Mouse (Mus musculus) liver, embryonic 11.5 days (tissue): Measurements from ENCODE around the gene Atrn. TPM values are rescaled to one million over a fixed set of nuclear protein-coding genes. Genes with fewer than 3 reads are reported as not detected.

ENCODE experiments used
- ATAC-seq: fragments of 200-750 bp; cut with Nextera tagmentation; replicated peaks from 2 replicates; pipeline ENCODE4 v1.8.0; 2017; ENCODE audit warnings: moderate number of reproducible peaks, mild to moderate bottlenecking, moderate TSS enrichment, moderate library complexity; ENCODE audit not compliant: low FRiP score
- DNase-seq: peaks from one replicate; pipeline ENCODE4 v3.0.0-alpha.2; 2017; ENCODE audit warnings: low spot score
- H3K27ac ChIP-seq: fragments of 300-500 bp; sonication (generic); 2 replicates; pipeline ENCODE4 v1.5.1; 2014; ENCODE audit warnings: mild to moderate bottlenecking, low read depth, low read length, control low read depth
- H3K27me3 ChIP-seq: fragments of 300-500 bp; sonication (generic); replicated peaks from 2 replicates; pipeline ENCODE4 v1.6.1; 2014; ENCODE audit warnings: low read length, mixed read lengths; ENCODE audit not compliant: control insufficient read depth, insufficient read depth
- H3K36me3 ChIP-seq: fragments of 300-500 bp; sonication (generic); 2 replicates; pipeline ENCODE4 v1.6.1; 2014; ENCODE audit warnings: mild to moderate bottlenecking, low read length, moderate library complexity, mixed read lengths; ENCODE audit not compliant: control insufficient read depth, insufficient read depth
- H3K4me1 ChIP-seq: fragments of 300-500 bp; sonication (generic); replicated peaks from 2 replicates; pipeline ENCODE4 v1.6.1; 2014; ENCODE audit warnings: low read length, mixed read lengths; ENCODE audit not compliant: control insufficient read depth, insufficient read depth
- H3K4me2 ChIP-seq: fragments of 300-500 bp; sonication (generic); 2 replicates; pipeline ENCODE4 v1.6.1; 2014; ENCODE audit warnings: mild to moderate bottlenecking, control low read depth, moderate library complexity
- H3K4me3 ChIP-seq: fragments of 300-500 bp; sonication (generic); 2 replicates; pipeline ENCODE4 v1.5.1; 2014; ENCODE audit warnings: low read depth, low read length, control low read depth
- H3K9ac ChIP-seq: fragments of 300-500 bp; sonication (generic); 2 replicates; pipeline ENCODE4 v1.6.1; 2014; ENCODE audit warnings: low read depth, low read length, control low read depth
- H3K9me3 ChIP-seq: fragments of 300-500 bp; sonication (generic); 2 replicates; pipeline ENCODE4 v1.6.1; 2016; ENCODE audit warnings: low read length, inconsistent platforms, mixed read lengths; ENCODE audit not compliant: control insufficient read depth
- WGBS: fragments of 180-500 bp; shearing (Covaris S2); extraction: QIAGEN DNeasy Blood & Tissue Kit; methylation state at CpG from one replicate; pipeline ENCODE4 v1.1.7; 2014; 5-methylcytosine and 5-hydroxymethylcytosine counted together
- polyA plus RNA-seq: library from polyadenylated mRNA; unstranded; fragments of >200 nt; fragmentation: Nextera tagmentation; extraction: Ambion mirVana; gene quantifications from 2 replicates; pipeline ENCODE4 v1.2.1, GENCODE M21; 2014

Gene Atrn
- polyA plus RNA-seq, 1 experiment from 2014 or later, result 7.0 TPM

DNA sequence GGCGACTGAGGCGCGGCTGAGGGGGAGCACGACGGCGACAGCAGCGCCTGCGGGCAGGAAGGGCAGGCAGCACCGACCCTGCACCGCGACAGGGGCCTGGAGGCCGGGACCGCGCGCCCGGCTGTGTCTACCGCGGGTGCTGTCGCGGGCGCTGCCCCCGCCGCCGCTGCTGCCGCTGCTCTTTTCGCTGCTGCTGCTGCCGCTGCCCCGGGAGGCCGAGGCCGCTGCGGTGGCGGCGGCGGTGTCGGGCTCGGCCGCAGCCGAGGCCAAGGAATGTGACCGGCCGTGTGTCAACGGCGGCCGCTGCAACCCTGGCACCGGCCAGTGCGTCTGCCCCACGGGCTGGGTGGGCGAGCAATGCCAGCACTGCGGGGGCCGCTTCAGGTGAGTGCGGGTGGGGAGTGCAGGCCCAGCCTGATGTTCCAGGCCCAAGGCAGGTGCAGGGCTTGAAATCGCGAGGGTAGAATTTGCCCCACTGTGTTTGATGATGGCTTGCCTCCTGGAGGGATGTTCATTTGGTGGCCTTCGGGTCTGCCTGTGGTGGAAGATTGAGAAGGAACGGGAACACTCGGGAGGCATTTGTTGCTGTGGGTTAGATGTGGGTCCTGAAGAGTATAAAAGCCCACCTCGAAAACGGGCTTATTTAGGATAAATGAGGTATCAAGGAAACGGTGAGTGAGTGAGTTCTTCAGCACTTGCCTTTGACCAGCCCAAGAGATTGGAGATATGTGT lies 455 bp downstream of the Atrn start:
- H3K36me3 ChIP-seq, result no peaks in the 10 kb centered on the region
- DNase-seq (peak; percentile 61), ATAC-seq (peak; percentile 56; the same call in 1 of the 2 replicates)
- no peaks in the 10 kb centered on the region for H3K9me3 ChIP-seq
- peak overlapping the region; percentile 99 for H3K4me3 ChIP-seq
- WGBS, result under 1% methylated on average over 55 of the region's 58 CpGs
- peak overlapping the region; percentile 63; the same call in 1 of the 2 replicates for H3K27ac ChIP-seq
- no peaks in the 10 kb centered on the region for H3K27me3 ChIP-seq
- H3K4me2 ChIP-seq, result peak overlapping the region; percentile 93
- H3K4me1 ChIP-seq, result peaks cover 12% of the 10 kb centered on the region
- H3K9ac ChIP-seq, result peak overlapping the region; percentile 89

DNA sequence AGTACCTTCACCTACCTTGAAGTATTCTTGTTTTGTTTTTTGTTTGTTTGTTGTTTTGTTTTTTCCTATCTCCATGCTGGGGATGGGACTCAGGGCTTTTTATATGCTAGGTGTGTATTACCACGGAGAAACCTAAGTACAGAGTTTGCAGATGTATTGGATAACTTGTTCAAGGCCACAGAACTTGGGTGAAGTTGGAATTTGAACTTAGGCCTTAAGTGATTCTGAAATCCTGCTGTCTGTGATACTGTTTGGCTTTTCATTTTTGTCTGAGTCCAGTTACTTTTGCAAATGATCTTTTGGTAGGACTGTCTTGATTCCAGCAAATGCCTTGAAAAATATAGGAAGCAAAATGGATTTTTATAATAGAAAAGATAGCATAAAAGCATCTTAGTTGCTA lies 5.4 kb downstream of the Atrn start:
- no peaks in the 10 kb centered on the region for H3K27me3 ChIP-seq
- no peak overlapping the region for H3K27ac ChIP-seq
- no peak for ATAC-seq
- no peak overlapping the region for H3K4me2 ChIP-seq
- H3K4me1 ChIP-seq, result peaks cover 10% of the 10 kb centered on the region
- no peaks in the 10 kb centered on the region for H3K36me3 ChIP-seq
- H3K9me3 ChIP-seq, result no peaks in the 10 kb centered on the region
- no peak overlapping the region for H3K9ac ChIP-seq
- no peak overlapping the region for H3K4me3 ChIP-seq
- DNase-seq, result no peak
- WGBS, result 68% methylated on average over 1 of the region's 1 CpGs

DNA sequence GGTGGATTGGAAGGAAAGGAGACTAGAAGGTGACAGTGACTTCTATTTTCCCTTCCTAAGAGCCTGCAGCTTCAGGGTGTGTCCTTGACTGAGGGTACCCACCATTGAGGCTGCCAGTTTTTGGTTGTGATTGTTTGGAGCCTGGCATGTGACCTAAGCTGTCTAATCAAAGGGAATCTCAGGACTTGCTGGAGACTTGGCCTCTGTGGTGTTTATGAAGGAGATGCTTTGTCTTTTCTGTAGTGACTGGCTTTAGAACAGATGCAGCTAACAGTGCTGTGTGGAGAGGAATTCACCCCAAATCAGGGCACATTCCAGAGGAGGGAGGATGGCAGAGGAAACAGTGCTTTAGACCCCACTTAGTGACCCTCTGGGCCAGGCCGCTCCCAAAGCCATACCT lies 8.6 kb downstream of the Atrn start:
- Histone ChIP-seq H3K9me3 (no peaks in the 10 kb centered on the region), H3K36me3 (no peaks in the 10 kb centered on the region), H3K9ac (no peak overlapping the region), H3K27me3 (no peaks in the 10 kb centered on the region), H3K27ac (no peak overlapping the region), H3K4me3 (no peak overlapping the region), H3K4me2 (no peak overlapping the region), H3K4me1 (no peaks in the 10 kb centered on the region)
- no peak for ATAC-seq
- no peak for DNase-seq
- 90% methylated on average over 1 of the region's 1 CpGs for WGBS

DNA sequence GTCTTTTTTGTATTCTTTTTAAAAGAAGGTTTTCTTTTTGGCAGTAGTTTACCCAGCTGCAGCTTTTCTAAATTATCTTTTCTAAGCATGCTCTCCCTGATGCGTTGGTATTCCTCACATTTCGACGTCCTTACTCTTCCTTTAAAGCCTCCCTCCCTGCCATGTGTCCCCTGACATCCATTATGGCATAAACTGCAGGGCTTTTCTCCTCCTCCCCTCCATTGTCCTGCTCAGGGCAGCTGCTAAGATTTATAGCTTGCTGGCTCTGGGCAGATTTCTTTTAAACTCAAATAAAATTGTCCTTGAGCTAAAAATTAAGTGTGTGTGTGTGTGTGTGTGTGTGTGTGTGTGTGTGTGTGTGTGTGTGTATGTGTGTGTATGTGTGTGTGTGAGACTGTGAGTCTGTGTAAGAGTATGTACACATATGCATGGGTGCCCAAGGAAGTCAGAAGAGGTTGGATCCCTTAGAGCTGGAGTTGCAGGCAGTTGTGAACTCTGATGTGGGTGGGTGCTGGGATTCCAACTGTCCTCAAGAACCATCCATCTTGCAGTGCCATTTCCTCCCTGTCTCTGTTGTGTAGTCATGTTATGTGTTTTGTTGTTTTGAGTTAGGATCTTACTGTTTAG lies 10.3 kb downstream of the Atrn start:
- Histone ChIP-seq H3K36me3 (no peaks in the 10 kb centered on the region), H3K4me1 (no peaks in the 10 kb centered on the region), H3K4me2 (no peak overlapping the region), H3K27me3 (no peaks in the 10 kb centered on the region), H3K4me3 (no peak overlapping the region), H3K9me3 (no peaks in the 10 kb centered on the region), H3K9ac (no peak overlapping the region), H3K27ac (no peak overlapping the region)
- no peak for DNase-seq
- no peak for ATAC-seq
- WGBS, result 68% methylated on average over 3 of the region's 3 CpGs

DNA sequence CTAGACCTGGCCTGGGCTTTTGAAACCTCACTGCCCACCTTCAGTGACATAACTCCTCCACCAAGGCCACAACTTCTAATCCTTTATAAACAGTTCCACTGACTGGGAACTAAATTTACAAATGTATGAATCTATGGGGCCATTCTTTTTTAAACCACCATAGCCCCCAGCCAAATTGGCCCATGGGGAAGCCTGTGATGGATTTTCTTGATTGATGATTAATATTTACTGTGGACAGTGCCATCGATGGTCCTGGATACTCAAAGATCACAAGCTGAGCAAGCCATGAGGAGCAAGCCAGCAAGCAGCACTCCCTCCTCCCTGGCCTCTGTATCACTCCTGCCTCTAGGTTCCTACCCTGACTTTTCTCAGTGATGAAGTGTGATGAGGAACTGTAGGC lies 11.4 kb downstream of the Atrn start:
- Histone ChIP-seq H3K4me2 (no peak overlapping the region), H3K27ac (no peak overlapping the region), H3K4me1 (no peaks in the 10 kb centered on the region), H3K9me3 (no peaks in the 10 kb centered on the region), H3K9ac (no peak overlapping the region), H3K27me3 (no peaks in the 10 kb centered on the region), H3K36me3 (no peaks in the 10 kb centered on the region), H3K4me3 (no peak overlapping the region)
- 88% methylated on average over 1 of the region's 1 CpGs for WGBS
- ATAC-seq (no peak), DNase-seq (no peak)

DNA sequence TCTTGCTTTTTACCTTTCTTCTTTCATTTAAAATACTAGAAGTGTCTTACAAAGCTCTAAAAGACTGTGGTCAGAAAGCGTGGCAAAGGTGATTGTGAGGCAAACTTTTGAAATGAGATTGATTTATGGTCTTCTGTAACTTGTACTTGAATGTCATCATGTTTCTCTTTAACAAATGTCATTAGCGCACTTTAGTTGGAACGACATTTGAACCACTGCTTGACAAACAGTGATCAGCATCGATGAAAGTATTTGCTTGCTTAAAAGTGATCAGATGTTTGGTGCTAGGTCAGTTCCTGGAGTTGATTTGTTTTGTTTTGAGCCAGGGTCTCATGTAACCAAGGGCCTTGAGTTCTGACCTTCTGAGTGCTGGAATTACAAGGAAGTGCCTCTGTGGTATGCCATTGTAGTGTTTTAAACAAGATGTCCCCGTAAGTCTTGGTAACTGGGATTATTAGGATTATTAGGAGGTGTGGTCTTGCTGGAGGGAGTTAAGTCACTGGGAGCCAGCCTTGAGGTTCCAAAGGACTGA lies 12.8 kb downstream of the Atrn start:
- WGBS, result 79% methylated on average over 5 of the region's 5 CpGs
- DNase-seq, result no peak
- Histone ChIP-seq H3K27ac (no peak overlapping the region), H3K9me3 (no peaks in the 10 kb centered on the region), H3K9ac (no peak overlapping the region), H3K4me2 (no peak overlapping the region), H3K4me1 (no peaks in the 10 kb centered on the region), H3K4me3 (no peak overlapping the region), H3K36me3 (no peaks in the 10 kb centered on the region), H3K27me3 (no peaks in the 10 kb centered on the region)
- no peak for ATAC-seq

DNA sequence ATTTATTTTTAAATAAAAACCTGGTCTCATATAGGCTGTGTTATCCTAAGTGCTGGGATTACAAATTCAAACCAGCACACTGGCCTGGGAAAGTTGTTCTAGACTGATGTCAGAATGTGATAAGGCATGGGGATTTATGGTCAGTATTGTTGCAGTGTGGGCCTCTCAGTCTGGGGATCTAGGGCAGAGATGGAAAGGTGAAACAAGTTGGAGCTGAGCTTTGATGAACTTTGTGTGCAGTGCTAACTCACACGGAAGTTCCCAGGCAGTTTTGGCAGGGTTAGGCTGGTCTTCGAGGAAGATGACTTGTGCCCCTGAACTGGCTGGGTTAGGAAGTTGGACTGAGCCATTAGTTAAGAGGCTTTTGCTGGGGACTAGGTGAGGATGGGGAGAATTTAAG lies 18.7 kb downstream of the Atrn start:
- H3K4me3 ChIP-seq, result no peak overlapping the region
- ATAC-seq, result no peak
- H3K27ac ChIP-seq, result no peak overlapping the region
- 69% methylated on average over 2 of the region's 2 CpGs for WGBS
- no peaks in the 10 kb centered on the region for H3K27me3 ChIP-seq
- H3K9me3 ChIP-seq, result no peaks in the 10 kb centered on the region
- DNase-seq, result no peak
- no peaks in the 10 kb centered on the region for H3K36me3 ChIP-seq
- no peak overlapping the region for H3K4me2 ChIP-seq
- no peak overlapping the region for H3K9ac ChIP-seq
- H3K4me1 ChIP-seq, result no peaks in the 10 kb centered on the region

DNA sequence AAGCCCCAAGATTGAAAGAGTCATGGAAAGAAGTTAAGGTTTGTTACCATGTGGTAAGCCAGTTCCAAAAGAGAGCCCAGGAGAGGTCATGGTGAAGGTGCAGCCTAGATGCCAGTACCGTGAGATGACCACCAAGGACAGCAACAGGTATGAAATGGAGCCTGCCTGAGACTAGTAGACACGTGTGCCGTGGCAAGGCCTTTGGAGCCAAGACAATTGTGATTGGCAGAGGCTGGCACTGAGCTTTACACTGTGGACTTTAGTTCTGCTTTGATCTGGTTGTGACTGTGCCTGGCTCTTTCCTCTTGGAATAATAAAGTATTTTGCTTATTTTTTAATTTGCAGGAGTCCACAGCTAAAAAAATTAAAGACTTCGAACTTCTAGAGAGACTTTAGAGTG lies 21.7 kb downstream of the Atrn start:
- 92% methylated on average over 4 of the region's 4 CpGs for WGBS
- no peak overlapping the region for H3K27ac ChIP-seq
- no peak overlapping the region for H3K4me3 ChIP-seq
- no peaks in the 10 kb centered on the region for H3K9me3 ChIP-seq
- no peak overlapping the region for H3K4me2 ChIP-seq
- no peak overlapping the region for H3K9ac ChIP-seq
- no peaks in the 10 kb centered on the region for H3K27me3 ChIP-seq
- no peaks in the 10 kb centered on the region for H3K36me3 ChIP-seq
- no peak for ATAC-seq
- no peak for DNase-seq
- no peaks in the 10 kb centered on the region for H3K4me1 ChIP-seq

DNA sequence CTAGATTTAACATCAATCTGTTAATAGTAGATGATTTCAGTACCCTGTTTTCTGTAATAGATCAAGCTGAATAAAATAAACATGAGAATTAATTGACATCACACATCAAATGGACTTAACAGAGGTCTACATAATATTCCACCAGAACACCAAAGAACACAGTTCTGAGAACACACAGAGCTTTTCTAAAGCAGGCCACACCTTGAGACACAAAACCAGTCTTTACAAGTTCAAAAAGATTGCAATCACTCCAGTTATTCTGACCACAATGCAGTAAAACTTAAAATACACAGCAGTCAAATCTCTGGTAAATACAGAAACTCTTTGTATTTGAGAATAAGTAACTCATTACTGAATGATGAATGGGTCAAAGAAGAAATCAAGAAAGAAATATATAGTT lies 22.2 kb downstream of the Atrn start:
- H3K36me3 ChIP-seq, result no peaks in the 10 kb centered on the region
- no peak overlapping the region for H3K4me2 ChIP-seq
- H3K9me3 ChIP-seq, result no peaks in the 10 kb centered on the region
- DNase-seq, result no peak
- H3K9ac ChIP-seq, result no peak overlapping the region
- no peaks in the 10 kb centered on the region for H3K4me1 ChIP-seq
- no peak overlapping the region for H3K4me3 ChIP-seq
- no peak for ATAC-seq
- H3K27ac ChIP-seq, result no peak overlapping the region
- no peaks in the 10 kb centered on the region for H3K27me3 ChIP-seq
